Mouse (Mus musculus) CH12.LX (cell line): ENCODE measurements around the gene Mras. TPM values are rescaled to one million over a fixed set of nuclear protein-coding genes. Genes with fewer than 3 reads are reported as not detected.

Experiments
- DNase-seq: peaks from one replicate; pipeline ENCODE4 v3.0.0-alpha.2; 2013; ENCODE audit errors: extremely low read depth
- H3K27ac ChIP-seq: 2 replicates; pipeline ENCODE4 v1.5.1; 2012; ENCODE audit warnings: low read depth, mild to moderate bottlenecking, control low read depth, moderate library complexity; ENCODE audit not compliant: insufficient read depth
- H3K27me3 ChIP-seq: replicated peaks from 2 replicates; pipeline ENCODE3; 2012; ENCODE audit warnings: inconsistent platforms
- H3K36me3 ChIP-seq, 2 experiments: replicated peaks in 1 of 2; 2 replicates each; pipeline versions ENCODE3 to v1.6.1; 2012; ENCODE audit warnings: inconsistent platforms in 1 of 2, low read length in 1 of 2, mild to moderate bottlenecking in 1 of 2, mixed read lengths in 1 of 2, moderate library complexity in 1 of 2; ENCODE audit not compliant: control insufficient read depth in 1 of 2, insufficient read depth in 1 of 2
- H3K4me1 ChIP-seq, 2 experiments: 2 replicates each; pipeline ENCODE4 v1.6.1; 2012; ENCODE audit warnings: inconsistent platforms in 1 of 2, moderate library complexity in 1 of 2; ENCODE audit not compliant: insufficient read depth in 2 of 2, control insufficient read depth in 1 of 2
- H3K4me2 ChIP-seq: 2 replicates; pipeline ENCODE4 v1.6.1; 2012; ENCODE audit warnings: low read depth, mild to moderate bottlenecking, control low read depth; ENCODE audit not compliant: poor library complexity, insufficient read depth, severe bottlenecking
- H3K4me3 ChIP-seq, 3 experiments: fragments of 150-350 bp in 1 of 3; sonication (generic) in 1 of 3; replicated peaks in 1 of 3; 2 replicates each; pipeline versions ENCODE3 to v1.5.1; 2011 to 2012; ENCODE audit warnings: low read depth in 2 of 3, low read length in 2 of 3, mild to moderate bottlenecking in 2 of 3, moderate library complexity in 2 of 3, control low read depth in 1 of 3, improper control_type of control experiment in 1 of 3, inconsistent platforms in 1 of 3, mixed read lengths in 1 of 3; ENCODE audit not compliant: poor library complexity in 1 of 3
- H3K79me2 ChIP-seq: replicated peaks from 2 replicates; pipeline ENCODE4 v1.6.1; 2012; ENCODE audit warnings: mild to moderate bottlenecking, moderate library complexity; ENCODE audit not compliant: control insufficient read depth, poor library complexity, insufficient read depth, severe bottlenecking; ENCODE audit errors: extremely low read depth
- H3K9ac ChIP-seq: 2 replicates; pipeline ENCODE4 v1.6.1; 2012; ENCODE audit warnings: low read depth, mild to moderate bottlenecking, control low read depth, moderate library complexity; ENCODE audit not compliant: insufficient read depth
- H3K9me3 ChIP-seq: replicated peaks from 2 replicates; pipeline ENCODE3; 2012; ENCODE audit warnings: low read length, inconsistent platforms, mixed read lengths
- BHLHE40 ChIP-seq: IDR thresholded peaks from 2 replicates; pipeline ENCODE4 v1.6.1; 2011; ENCODE audit warnings: mild to moderate bottlenecking, low read depth, low read length, improper control_type of control experiment
- CHD2 ChIP-seq: IDR thresholded peaks from 2 replicates; pipeline ENCODE4 v1.6.1; 2011; ENCODE audit warnings: low read length, improper control_type of control experiment
- CTCF ChIP-seq, 2 experiments: IDR thresholded peaks in 1 of 2; conservative IDR thresholded peaks in 1 of 2; 2 replicates each; pipeline ENCODE4 v1.5.1; 2011 to 2012; ENCODE audit warnings: low read depth in 2 of 2, low read length in 2 of 2, improper control_type of control experiment in 1 of 2, inconsistent platforms in 1 of 2, mild to moderate bottlenecking in 1 of 2, moderate library complexity in 1 of 2
- EP300 ChIP-seq: IDR thresholded peaks from 2 replicates; pipeline ENCODE4 v1.6.1; 2011; ENCODE audit warnings: low read length, improper control_type of control experiment
- HCFC1 ChIP-seq: IDR thresholded peaks from 2 replicates; pipeline ENCODE4 v1.6.1; 2012; ENCODE audit warnings: low read depth, mild to moderate bottlenecking, inconsistent platforms, low read length, improper control_type of control experiment
- JUN ChIP-seq: IDR thresholded peaks from 2 replicates; pipeline ENCODE4 v1.6.1; 2011; ENCODE audit warnings: low read depth, mild to moderate bottlenecking, low read length, improper control_type of control experiment, moderate library complexity; ENCODE audit not compliant: insufficient read depth
- MAFK ChIP-seq: IDR thresholded peaks from 2 replicates; pipeline ENCODE4 v1.6.1; 2011; ENCODE audit warnings: low read length, improper control_type of control experiment; ENCODE audit not compliant: insufficient replicate concordance
- MAX ChIP-seq: IDR thresholded peaks from 2 replicates; pipeline ENCODE4 v1.6.1; 2011; ENCODE audit warnings: low read length, improper control_type of control experiment
- MAZ ChIP-seq: IDR thresholded peaks from 2 replicates; pipeline ENCODE4 v1.6.1; 2012; ENCODE audit warnings: low read depth, mild to moderate bottlenecking, inconsistent platforms, low read length, improper control_type of control experiment, moderate library complexity
- MXI1 ChIP-seq: IDR thresholded peaks from 2 replicates; pipeline ENCODE4 v1.6.1; 2011; ENCODE audit warnings: mild to moderate bottlenecking, low read depth, low read length, improper control_type of control experiment
- NELFE ChIP-seq: IDR thresholded peaks from 2 replicates; pipeline ENCODE4 v1.6.1; 2011; ENCODE audit warnings: low read depth, low read length, improper control_type of control experiment
- NRF1 ChIP-seq: IDR thresholded peaks from 2 replicates; pipeline ENCODE4 v1.6.1; 2014; ENCODE audit warnings: low read depth, mild to moderate bottlenecking, inconsistent platforms, low read length, improper control_type of control experiment, moderate library complexity
- PAX5 ChIP-seq: IDR thresholded peaks from 2 replicates; pipeline ENCODE4 v1.6.1; 2012; ENCODE audit warnings: low read length, inconsistent platforms, mixed read lengths
- POLR2A ChIP-seq: IDR thresholded peaks from 2 replicates; pipeline ENCODE4 v1.6.1; 2011; ENCODE audit warnings: low read depth, mild to moderate bottlenecking, improper control_type of control experiment, low read length
- POLR2AphosphoS2 ChIP-seq: IDR thresholded peaks from 2 replicates; pipeline ENCODE4 v1.6.1; 2011; ENCODE audit warnings: low read depth, low read length, improper control_type of control experiment
- RAD21 ChIP-seq: IDR thresholded peaks from 2 replicates; pipeline ENCODE4 v1.6.1; 2011; ENCODE audit warnings: low read depth, mild to moderate bottlenecking, low read length, improper control_type of control experiment, moderate library complexity
- RCOR1 ChIP-seq: conservative IDR thresholded peaks from 2 replicates; pipeline ENCODE4 v1.6.1; 2012; ENCODE audit warnings: low read depth, mild to moderate bottlenecking, inconsistent platforms, low read length, improper control_type of control experiment
- SIN3A ChIP-seq: IDR thresholded peaks from 2 replicates; pipeline ENCODE4 v1.6.1; 2012; ENCODE audit warnings: low read length, improper control_type of control experiment, inconsistent platforms
- SMC3 ChIP-seq: IDR thresholded peaks from 2 replicates; pipeline ENCODE4 v1.6.1; 2011; ENCODE audit warnings: low read depth, low read length, improper control_type of control experiment
- UBTF ChIP-seq: IDR thresholded peaks from 2 replicates; pipeline ENCODE4 v1.6.1; 2012; ENCODE audit warnings: low read depth, mild to moderate bottlenecking, inconsistent platforms, low read length, improper control_type of control experiment, moderate library complexity
- USF1 ChIP-seq: IDR thresholded peaks from 2 replicates; pipeline ENCODE4 v1.6.1; 2014; ENCODE audit warnings: low read depth, mild to moderate bottlenecking, inconsistent platforms, low read length, improper control_type of control experiment
- ZC3H11A ChIP-seq: IDR thresholded peaks from 2 replicates; pipeline ENCODE4 v1.6.1; 2012; ENCODE audit warnings: low read depth, mild to moderate bottlenecking, inconsistent platforms, low read length, improper control_type of control experiment
- ZKSCAN1 ChIP-seq: IDR thresholded peaks from 2 replicates; pipeline ENCODE4 v1.6.1; 2012; ENCODE audit warnings: low read depth, inconsistent platforms, low read length, improper control_type of control experiment, borderline replicate concordance
- ZMIZ1 ChIP-seq: IDR thresholded peaks from 2 replicates; pipeline ENCODE4 v1.6.1; 2012; ENCODE audit warnings: low read depth, mild to moderate bottlenecking, inconsistent platforms, low read length, improper control_type of control experiment
- dilution Hi-C: fragments of 300-500 bp; cut with MboI; formaldehyde crosslinking; loops from 2 replicates; pipeline ENCODE4 v1.14.3; 2020; ENCODE audit warnings: low sequenced_read_pairs; ENCODE audit not compliant: extremely low pct_unique_long_range_greater_than_20kb, extremely low pct_ligation_motif_present
- in situ Hi-C: fragments of 300-500 bp; cut with MboI; formaldehyde crosslinking; loops from 3 replicates; pipeline ENCODE4 v1.14.3; 2019; ENCODE audit warnings: low sequenced_read_pairs, low pct_ligation_motif_present, low pct_unique_long_range_greater_than_20kb, mixed read lengths
- polyA plus RNA-seq: library from polyadenylated mRNA; unstranded; fragments of >175 nt; gene quantifications from 2 replicates; pipeline ENCODE4 v1.2.1, GENCODE M21; 2012; ENCODE audit warnings: low read depth; ENCODE audit not compliant: insufficient read length
- total RNA-seq, 2 experiments: library from RNA; depleted of rRNA; stranded (reverse); fragments of 300-350 nt in 1 of 2; fragments of >200 nt in 1 of 2; gene quantifications; 2 replicates each; pipeline ENCODE4 v1.2.3; 2012 to 2014

Mras gene
- total and polyA plus RNA-seq, 3 experiments = 0.21 TPM; not detected in 2

GRCm38 (mm10) chr9:99444590-99445178, 7.5 kb upstream of the Mras start:
- dilution Hi-C loops = no loop called here
- no peaks in the 10 kb centered on the region for H3K27me3 ChIP-seq
- peaks cover 0 to 10% of the 10 kb centered on the region in 2 experiments; a peak in 2 of 4 replicates for H3K4me1 ChIP-seq
- H3K27ac ChIP-seq = no peak overlapping the region
- peak overlapping the region; percentile 7; the same call in 1 of the 2 replicates for H3K4me2 ChIP-seq
- no peaks in the 10 kb centered on the region for H3K9me3 ChIP-seq
- H3K9ac ChIP-seq = no peak overlapping the region
- H3K79me2 ChIP-seq = no peaks in the 10 kb centered on the region
- H3K36me3 ChIP-seq = no peaks in the 10 kb centered on the region
- peak; percentile 32 for DNase-seq
- no peak overlapping the region for H3K4me3 ChIP-seq
- TF ChIP-seq RAD21 = peak; percentile 16
- no peak for TF ChIP-seq NELFE
- TF ChIP-seq MXI1 = no peak
- peak; percentile 50 for TF ChIP-seq SMC3
- TF ChIP-seq CTCF (conservative IDR thresholded peaks at IDR 0.05 in 1 of 2, IDR thresholded peaks at IDR 0.05 in 1 of 2; ENCODE audit: low read depth in 2 of 2, low read length in 2 of 2) = peak; percentile 42 to 72; a peak in 3 of 4 replicates
- no peak for TF ChIP-seq MAFK
- TF ChIP-seq, all 38 proteins: peak for 3
- in situ Hi-C loops = no loop called here

- dilution Hi-C loops = no loop called here
These were observed 4.7 kb upstream of the Mras start for GRCm38 (mm10) chr9:99441647-99442433.

GRCm38 (mm10) chr9:99440941-99441340, 3.8 kb upstream of the Mras start:
- peaks cover 23% of the 10 kb centered on the region for H3K27me3 ChIP-seq
- H3K4me1 ChIP-seq = peaks cover 0 to 11% of the 10 kb centered on the region in 2 experiments; a peak in 2 of 4 replicates
- no peaks in the 10 kb centered on the region for H3K36me3 ChIP-seq
- dilution Hi-C loops = no loop called here
- DNase-seq = no peak
- no peak overlapping the region for H3K27ac ChIP-seq
- no peaks in the 10 kb centered on the region for H3K9me3 ChIP-seq
- no peak overlapping the region for H3K4me3 ChIP-seq
- no peak overlapping the region for H3K9ac ChIP-seq
- in situ Hi-C loops = no loop called here
- H3K4me2 ChIP-seq = no peak overlapping the region
- H3K79me2 ChIP-seq = no peaks in the 10 kb centered on the region
- TF ChIP-seq MAX = no peak
- TF ChIP-seq POLR2AphosphoS2 = no peak
- TF ChIP-seq SMC3 = no peak
- TF ChIP-seq JUN = no peak
- TF ChIP-seq USF1 = no peak
- TF ChIP-seq ZC3H11A = no peak
- no peak for TF ChIP-seq CHD2
- TF ChIP-seq ZMIZ1 = no peak
- TF ChIP-seq PAX5 = no peak
- TF ChIP-seq HCFC1 = no peak
- TF ChIP-seq EP300 = no peak
- no peak for TF ChIP-seq NRF1
- no peak for TF ChIP-seq MAZ
- TF ChIP-seq UBTF = no peak
- TF ChIP-seq POLR2A = no peak
- no peak for TF ChIP-seq BHLHE40
- TF ChIP-seq RCOR1 = no peak

More at GRCm38 (mm10) chr9:99441647-99442433, 4.7 kb upstream of the Mras start:
- H3K4me2 ChIP-seq = no peak overlapping the region
- no peaks in the 10 kb centered on the region for H3K9me3 ChIP-seq
- no peak overlapping the region for H3K9ac ChIP-seq
- no peaks in the 10 kb centered on the region for H3K79me2 ChIP-seq
- peak overlapping the region in 1 of 3 experiments; percentile 57 for H3K4me3 ChIP-seq
- H3K4me1 ChIP-seq = peaks cover 0 to 11% of the 10 kb centered on the region in 2 experiments; a peak in 2 of 4 replicates
- DNase-seq = no peak
- no peak for TF ChIP-seq MAX
- TF ChIP-seq SIN3A = no peak
- no peak for TF ChIP-seq ZKSCAN1
- no peak for TF ChIP-seq CHD2
- TF ChIP-seq RAD21 = no peak
- peak overlapping the region; percentile 38 for H3K27ac ChIP-seq
- H3K27me3 ChIP-seq = peaks cover 15% of the 10 kb centered on the region
- H3K36me3 ChIP-seq = no peaks in the 10 kb centered on the region
- in situ Hi-C loops = no loop called here
